14 mouse cellular contexts compared by ENCODE assay signal in the genomic region with DNA sequence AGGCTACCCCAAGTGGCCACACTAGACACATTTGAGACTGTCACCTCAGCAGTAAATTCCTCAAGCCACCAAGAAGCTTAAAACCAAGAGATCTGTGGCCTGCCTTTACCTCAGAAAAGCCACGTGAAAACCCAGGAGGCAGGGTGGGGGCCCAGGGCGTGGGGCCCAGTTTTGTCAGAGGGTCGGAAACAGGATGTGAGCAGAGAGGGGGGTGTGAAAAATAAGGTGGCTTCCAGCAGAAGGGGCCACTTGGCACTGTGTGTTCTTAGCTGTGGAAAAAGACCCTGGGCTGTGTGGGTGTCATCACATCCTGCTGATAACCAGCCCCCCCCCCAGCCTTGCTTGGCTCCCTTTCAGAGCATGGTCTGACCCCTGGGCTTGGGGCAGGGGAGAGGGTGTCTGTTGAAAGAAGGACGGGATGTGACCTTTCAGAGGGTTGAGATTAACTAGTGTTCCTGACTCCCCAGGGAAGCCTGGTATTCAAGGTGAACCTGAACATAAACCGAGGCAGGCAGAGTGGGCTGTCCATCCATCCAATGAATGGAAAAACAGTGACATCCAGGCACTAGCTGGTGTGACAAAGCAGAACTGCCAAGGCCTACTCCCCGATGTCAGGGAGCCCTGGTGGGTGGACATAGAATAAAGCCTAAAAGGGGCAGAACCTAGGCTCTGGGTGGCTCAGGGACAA. TPM values are rescaled to one million over a fixed set of nuclear protein-coding genes. Genes with fewer than 3 reads are reported as not detected.
DNase-seq lines count a peak whose midpoint lies in the region; ATAC-seq lines count a peak whose summit lies in the region.
"Had no signal": no experiment of that assay in that cellular context is flagged by ENCODE, and none has a peak within 500 bp of the region (broad histone marks: within the 10 kb centered on the region; RNA-seq: fewer than 3 reads in every experiment).

No protein-coding gene starts in this region.

- H3K27ac ChIP-seq in liver, embryonic 13.5 days = peak overlapping the region; percentile 7; the same call in 1 of the 2 replicates
- no peak overlapping the region for H3K27ac ChIP-seq in liver, embryonic 11.5 days (ENCODE audit: low read depth, low read length)
- H3K27ac ChIP-seq in heart, embryonic 15.5 days = peak overlapping the region; percentile 83
- no peak overlapping the region for H3K27ac ChIP-seq in midbrain, embryonic 13.5 days
- H3K27ac ChIP-seq: embryonic facial prominence, embryonic 13.5 days had no signal

- H3K27me3 ChIP-seq in liver, embryonic 13.5 days = no peaks in the 10 kb centered on the region
- no peaks in the 10 kb centered on the region for H3K27me3 ChIP-seq in liver, embryonic 11.5 days (replicated peaks; ENCODE audit: control insufficient read depth, insufficient read depth, low read length)
- H3K27me3 ChIP-seq in heart, embryonic 15.5 days = no peaks in the 10 kb centered on the region
- no peaks in the 10 kb centered on the region for H3K27me3 ChIP-seq in midbrain, embryonic 13.5 days
- H3K27me3 ChIP-seq: embryonic facial prominence, embryonic 13.5 days had no signal

- 28% methylated on average over 6 of the region's 6 CpGs for WGBS in liver, embryonic 13.5 days (ENCODE audit: insufficient replicate concordance)
- WGBS in liver, embryonic 11.5 days = 44% methylated on average over 6 of the region's 6 CpGs
- 37% methylated on average over 6 of the region's 6 CpGs for WGBS in heart, embryonic 15.5 days
- 79% methylated on average over 6 of the region's 6 CpGs for WGBS in midbrain, embryonic 13.5 days

- no peak overlapping the region for H3K4me3 ChIP-seq in liver, embryonic 13.5 days (replicated peaks)
- H3K4me3 ChIP-seq in liver, embryonic 11.5 days (ENCODE audit: low read depth, low read length) = no peak overlapping the region
- H3K4me3 ChIP-seq in heart, embryonic 15.5 days = no peak overlapping the region
- H3K4me3 ChIP-seq in midbrain, embryonic 13.5 days (replicated peaks) = no peak overlapping the region
- H3K4me3 ChIP-seq: embryonic facial prominence, embryonic 13.5 days had no signal

- no peak for DNase-seq in liver, embryonic 13.5 days
- DNase-seq in liver, embryonic 11.5 days (ENCODE audit: low spot score) = no peak
- DNase-seq in thymus, postnatal 14 days = peak; percentile 91
- DNase-seq in kidney, postnatal 36 days = no peak
- no peak for DNase-seq in left cerebral cortex, postnatal 4 days

- H3K9me3 ChIP-seq in liver, embryonic 13.5 days (replicated peaks) = no peaks in the 10 kb centered on the region
- H3K9me3 ChIP-seq in liver, embryonic 11.5 days (ENCODE audit: control insufficient read depth, low read length) = no peaks in the 10 kb centered on the region
- H3K9me3 ChIP-seq in heart, embryonic 15.5 days (replicated peaks) = peaks cover 2% of the 10 kb centered on the region; the same call in 1 of the 2 replicates
- 0 out of 2 replicates have a peak, but pooled peaks cover 2% of the 10 kb centered on the region for H3K9me3 ChIP-seq in midbrain, embryonic 13.5 days
- H3K9me3 ChIP-seq: embryonic facial prominence, embryonic 13.5 days had no signal

- H3K9ac ChIP-seq in liver, embryonic 13.5 days = no peak overlapping the region
- no peak overlapping the region for H3K9ac ChIP-seq in liver, embryonic 11.5 days (ENCODE audit: low read depth, low read length)
- no peak overlapping the region for H3K9ac ChIP-seq in heart, embryonic 15.5 days
- H3K9ac ChIP-seq in midbrain, embryonic 13.5 days (replicated peaks) = no peak overlapping the region
- H3K9ac ChIP-seq: embryonic facial prominence, embryonic 13.5 days had no signal

- intact Hi-C loops in left cerebral cortex, postnatal 4 days (cut with DNase I) = no loop called here

- no peak for ATAC-seq in liver, embryonic 13.5 days (ENCODE audit: low read depth)
- ATAC-seq in liver, embryonic 11.5 days (replicated peaks; ENCODE audit: low FRiP score) = no peak
- ATAC-seq in heart, embryonic 15.5 days (replicated peaks; ENCODE audit: insufficient number of reproducible peaks, insufficient read depth, low FRiP score, low read depth) = peak; percentile 67
- peak; percentile 43 for ATAC-seq in megakaryocyte progenitor cell, adult 5-6 weeks (replicated peaks; ENCODE audit: poor library complexity)
- no peak for ATAC-seq in midbrain, embryonic 13.5 days

- no peak overlapping the region for H3K4me2 ChIP-seq in liver, embryonic 13.5 days
- no peak overlapping the region for H3K4me2 ChIP-seq in liver, embryonic 11.5 days
- no peak overlapping the region for H3K4me2 ChIP-seq in heart, embryonic 15.5 days
- H3K4me2 ChIP-seq in midbrain, embryonic 13.5 days (replicated peaks) = no peak overlapping the region
- H3K4me2 ChIP-seq: embryonic facial prominence, embryonic 13.5 days had no signal

- peaks cover 12% of the 10 kb centered on the region for H3K4me1 ChIP-seq in liver, embryonic 13.5 days (replicated peaks)
- peaks cover 4% of the 10 kb centered on the region for H3K4me1 ChIP-seq in liver, embryonic 11.5 days (replicated peaks; ENCODE audit: control insufficient read depth, insufficient read depth, low read length)
- peaks cover 9% of the 10 kb centered on the region; the same call in 1 of the 2 replicates for H3K4me1 ChIP-seq in heart, embryonic 15.5 days (replicated peaks)
- no peaks in the 10 kb centered on the region for H3K4me1 ChIP-seq in midbrain, embryonic 13.5 days (replicated peaks)
- H3K4me1 ChIP-seq: embryonic facial prominence, embryonic 13.5 days had no signal

- H3K36me3 ChIP-seq in liver, embryonic 13.5 days = no peaks in the 10 kb centered on the region
- no peaks in the 10 kb centered on the region for H3K36me3 ChIP-seq in liver, embryonic 11.5 days (ENCODE audit: control insufficient read depth, insufficient read depth, low read length)
- no peaks in the 10 kb centered on the region for H3K36me3 ChIP-seq in heart, embryonic 15.5 days
- no peaks in the 10 kb centered on the region for H3K36me3 ChIP-seq in midbrain, embryonic 13.5 days
- H3K36me3 ChIP-seq: embryonic facial prominence, embryonic 13.5 days had no signal

RNA-seq across cellular contexts. Expression of a gene that starts 21.3 kb away (rescaled TPM):
- 2.7 and 2.8 TPM in 2 replicates for polyA plus RNA-seq in liver, embryonic 13.5 days (2015; fragmentation: Nextera tagmentation; extraction: Ambion mirVana)
- polyA plus RNA-seq in liver, embryonic 11.5 days (2014; fragmentation: Nextera tagmentation; extraction: Ambion mirVana) = 8.8 and 10.1 TPM in 2 replicates
- 11.6 and 16.7 TPM in 2 replicates for polyA plus RNA-seq in heart, embryonic 15.5 days (2015; fragmentation: Nextera tagmentation; extraction: Ambion mirVana)
- 76.0 and 76.5 TPM in 2 replicates for total RNA-seq in megakaryocyte progenitor cell, adult 5-6 weeks (2015)
- total RNA-seq in megakaryocyte progenitor cell, adult 5-6 weeks (2017) = 83.2 and 90.0 TPM in 2 replicates
- polyA plus RNA-seq in midbrain, embryonic 13.5 days (2015; fragmentation: Nextera tagmentation; extraction: Ambion mirVana) = 4.3 and 4.4 TPM in 2 replicates
- total RNA-seq in left cerebral cortex, postnatal 4 days (2021) = 1 to 10 TPM; 8.5 to 8.9 TPM

RNA-seq across cellular contexts. Expression of a gene that starts 23.8 kb away (rescaled TPM):
- polyA plus RNA-seq in liver, embryonic 13.5 days (2015; fragmentation: Nextera tagmentation; extraction: Ambion mirVana) = not detected in 2 replicates
- polyA plus RNA-seq in liver, embryonic 11.5 days (2014; fragmentation: Nextera tagmentation; extraction: Ambion mirVana) = not detected in 2 replicates
- polyA plus RNA-seq in heart, embryonic 15.5 days (2015; fragmentation: Nextera tagmentation; extraction: Ambion mirVana) = 0.08 TPM in 1 of 2 replicates, not detected in the other
- 0.15 and 0.30 TPM in 2 replicates for total RNA-seq in megakaryocyte progenitor cell, adult 5-6 weeks (2015)
- 0.24 TPM in 1 of 2 replicates, not detected in the other for total RNA-seq in megakaryocyte progenitor cell, adult 5-6 weeks (2017)
- not detected in 2 replicates for polyA plus RNA-seq in midbrain, embryonic 13.5 days (2015; fragmentation: Nextera tagmentation; extraction: Ambion mirVana)
- not detected for total RNA-seq in left cerebral cortex, postnatal 4 days (2021)
- total RNA-seq: layer of hippocampus, postnatal 25 days; MEL had no signal
- polyA plus RNA-seq: brain, embryonic 14.5 days; gonadal fat pad, adult 2 months; stomach, embryonic 14.5 days had no signal

RNA-seq across cellular contexts. Expression of a gene that starts 44.6 kb away (rescaled TPM):
- 48.6 and 50.9 TPM in 2 replicates for polyA plus RNA-seq in liver, embryonic 13.5 days (2015; fragmentation: Nextera tagmentation; extraction: Ambion mirVana)
- polyA plus RNA-seq in liver, embryonic 11.5 days (2014; fragmentation: Nextera tagmentation; extraction: Ambion mirVana) = 88.9 and 99.6 TPM in 2 replicates
- 99.6 and 102 TPM in 2 replicates for polyA plus RNA-seq in heart, embryonic 15.5 days (2015; fragmentation: Nextera tagmentation; extraction: Ambion mirVana)
- 69.5 and 79.9 TPM in 2 replicates for total RNA-seq in megakaryocyte progenitor cell, adult 5-6 weeks (2015)
- 134 and 138 TPM in 2 replicates for total RNA-seq in megakaryocyte progenitor cell, adult 5-6 weeks (2017)
- 77.9 and 83.5 TPM in 2 replicates for polyA plus RNA-seq in midbrain, embryonic 13.5 days (2015; fragmentation: Nextera tagmentation; extraction: Ambion mirVana)
- total RNA-seq in left cerebral cortex, postnatal 4 days (2021) = 100 to 1,000 TPM; 147 to 164 TPM

RNA-seq across cellular contexts. Expression of a gene that starts 48.4 kb away (rescaled TPM):
- polyA plus RNA-seq in liver, embryonic 13.5 days (2015; fragmentation: Nextera tagmentation; extraction: Ambion mirVana) = 29.4 and 32.4 TPM in 2 replicates
- polyA plus RNA-seq in liver, embryonic 11.5 days (2014; fragmentation: Nextera tagmentation; extraction: Ambion mirVana) = 20.1 and 20.7 TPM in 2 replicates
- 1.1 and 1.3 TPM in 2 replicates for polyA plus RNA-seq in heart, embryonic 15.5 days (2015; fragmentation: Nextera tagmentation; extraction: Ambion mirVana)
- not detected in 2 replicates for total RNA-seq in megakaryocyte progenitor cell, adult 5-6 weeks (2015)
- not detected in 2 replicates for total RNA-seq in megakaryocyte progenitor cell, adult 5-6 weeks (2017)
- 0.12 and 0.15 TPM in 2 replicates for polyA plus RNA-seq in midbrain, embryonic 13.5 days (2015; fragmentation: Nextera tagmentation; extraction: Ambion mirVana)
- under 1 TPM; 0.12 to 0.28 TPM for total RNA-seq in left cerebral cortex, postnatal 4 days (2021)
- total RNA-seq: MEL had no signal

Comparison
In these comparisons a context has a peak if more than half of its experiments do, and no peak if none do; other contexts are left out.
1. H3K27ac ChIP-seq: peak in liver, embryonic 13.5 days (single experiment) and heart, embryonic 15.5 days (single experiment); none in liver, embryonic 11.5 days (single experiment) and midbrain, embryonic 13.5 days (single experiment).
2. ATAC-seq: peak in heart, embryonic 15.5 days (single experiment) and megakaryocyte progenitor cell, adult 5-6 weeks (single experiment); none in liver, embryonic 13.5 days (single experiment), liver, embryonic 11.5 days (single experiment) and midbrain, embryonic 13.5 days (single experiment).